Mouse (Mus musculus): Measurements from ENCODE around the gene Gtf3c1. TPM values are rescaled to one million over a fixed set of nuclear protein-coding genes. Genes with fewer than 3 reads are reported as not detected.

The Gtf3c1 gene
- total RNA-seq, 4 experiments from 2014 or later, result 98.4 to 122 (median 108) TPM

DNA sequence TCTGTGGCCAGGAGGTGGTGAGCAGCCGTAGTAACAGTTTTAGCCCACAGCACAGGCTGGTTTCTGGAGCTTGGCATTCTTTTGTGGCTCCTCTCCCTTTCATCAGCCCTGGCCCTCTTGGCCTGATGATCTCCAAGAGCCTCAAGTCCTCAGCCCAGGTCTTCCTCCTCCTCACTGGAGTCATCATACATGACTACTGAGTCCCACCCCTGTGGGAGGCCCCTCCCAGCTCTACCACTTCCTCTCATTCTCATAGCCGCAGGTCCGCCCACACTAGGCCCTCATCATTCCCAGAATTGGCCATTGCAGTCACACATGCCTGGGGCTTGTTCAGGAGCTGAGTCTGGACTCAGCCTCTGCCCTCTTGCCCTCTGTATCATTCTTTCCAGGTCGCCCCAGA is 113.7 kb downstream of the Gtf3c1 start:
- no peak for DNase-seq (ENCODE audit: low spot score in 2 of 2)

Other genes starting within 250 kb of the Gtf3c1 start
- gene Nsmce1, start 216.2 kb downstream of the Gtf3c1 start, total RNA-seq (2022), result 10 to 100 TPM; 14.7 to 17.3 (median 15.9) TPM
- gene Il4ra, start 155.7 kb downstream of the Gtf3c1 start, total RNA-seq (2022), result 10 to 100 TPM in 2 of 4 experiments, 1 to 10 TPM in 2; 4.8 to 12.4 (median 8.4) TPM
- gene Il21r, start 104.4 kb downstream of the Gtf3c1 start, total RNA-seq (2022), result 1 to 10 TPM; 1.4 to 4.2 (median 2.4) TPM
- gene D430042O09Rik, start 108 bp upstream of the Gtf3c1 start, total RNA-seq (2022), result 10 to 100 TPM; 24.0 to 41.3 (median 37.3) TPM